Mouse (Mus musculus) right cerebral cortex, adult 2 months (tissue): ENCODE results near the gene Zswim3.
A peak's percentile ranks its signal among the peaks of the same experiment; 100 is the strongest.
"Not testable (repeated sequence)": the region's sequence is repeated elsewhere in the genome, so short reads cannot be mapped to it uniquely, and the experiment has no call there.

ENCODE experiments used
- DNase-seq, 2 experiments: peaks; one replicate each; pipeline ENCODE4 v3.0.0; 2021 to 2022; ENCODE audit warnings: low spot score in 2 of 2

The Zswim3 gene

GRCm38 (mm10) chr2:164855572-164855971, 50.7 kb downstream of the Zswim3 start:
- not testable (repeated sequence) for DNase-seq

DNA sequence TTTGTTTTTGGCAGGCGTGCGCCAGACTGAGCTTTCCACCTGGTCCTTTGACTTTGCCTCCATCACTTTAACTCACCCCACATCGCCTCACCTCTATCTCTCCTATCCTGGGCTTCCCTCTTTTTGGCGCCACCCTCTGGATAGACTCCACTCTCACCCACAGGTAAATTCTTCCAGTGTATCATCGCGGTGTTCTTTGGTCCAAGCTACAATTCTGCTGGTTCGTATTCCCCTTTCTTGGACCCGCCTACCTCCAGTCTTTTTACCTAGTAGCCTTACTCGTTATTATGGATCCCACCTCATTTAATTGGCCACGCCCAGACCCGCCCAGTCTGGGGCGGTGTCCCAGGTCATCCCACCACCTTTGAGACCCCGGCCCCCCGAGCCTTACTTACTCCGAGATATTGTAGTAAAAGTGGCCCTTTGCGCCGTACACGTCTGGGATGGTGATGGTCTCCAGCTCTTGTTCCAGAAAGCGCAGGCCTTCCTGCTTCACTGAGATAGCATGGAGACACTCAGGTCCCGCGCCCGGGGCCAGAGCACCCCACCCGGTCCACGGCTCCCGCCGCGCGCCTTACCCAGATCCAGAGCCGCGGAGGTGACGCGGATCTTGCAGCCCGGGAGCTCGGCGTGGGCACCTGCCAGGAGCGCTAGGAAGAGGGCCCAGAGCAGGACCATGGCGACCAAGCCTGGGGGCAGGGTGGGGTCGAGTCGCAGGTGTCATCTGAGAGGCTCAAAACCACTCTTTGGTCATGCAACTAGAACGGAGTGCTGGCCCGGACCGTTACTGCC, 51.6 kb downstream of the Zswim3 start:
- no peak for DNase-seq

GRCm38 (mm10) chr2:164857101-164857821, 52.4 kb downstream of the Zswim3 start, which contains the start of gene Pltp:
Gene Pltp (minus strand): TSS chr2:164857711.
- peak in 1 of 2 experiments; percentile 39 for DNase-seq

- DNase-seq, result no peak
Measured at GRCm38 (mm10) chr2:164857842-164858553, 53.1 kb downstream of the Zswim3 start.

DNA sequence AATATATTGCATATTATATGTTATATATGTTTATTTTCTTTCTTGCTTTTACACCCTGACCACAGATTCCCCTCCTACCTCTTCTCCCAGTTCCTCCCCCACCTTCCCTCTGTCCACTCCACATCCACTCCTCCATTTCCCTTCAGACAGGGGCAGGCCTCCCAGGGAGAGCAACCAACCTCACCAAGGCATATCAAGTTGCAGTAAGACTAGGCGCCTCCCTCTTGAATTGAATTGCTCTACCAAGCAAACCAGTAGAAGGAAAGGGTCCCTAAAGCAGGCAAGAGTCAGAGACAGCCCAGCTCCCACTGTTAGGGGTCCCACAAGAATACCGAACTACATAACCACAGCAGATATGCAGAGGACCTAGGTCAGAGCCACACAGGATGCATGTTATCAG, 54.3 kb downstream of the Zswim3 start:
- DNase-seq, result no peak

DNA sequence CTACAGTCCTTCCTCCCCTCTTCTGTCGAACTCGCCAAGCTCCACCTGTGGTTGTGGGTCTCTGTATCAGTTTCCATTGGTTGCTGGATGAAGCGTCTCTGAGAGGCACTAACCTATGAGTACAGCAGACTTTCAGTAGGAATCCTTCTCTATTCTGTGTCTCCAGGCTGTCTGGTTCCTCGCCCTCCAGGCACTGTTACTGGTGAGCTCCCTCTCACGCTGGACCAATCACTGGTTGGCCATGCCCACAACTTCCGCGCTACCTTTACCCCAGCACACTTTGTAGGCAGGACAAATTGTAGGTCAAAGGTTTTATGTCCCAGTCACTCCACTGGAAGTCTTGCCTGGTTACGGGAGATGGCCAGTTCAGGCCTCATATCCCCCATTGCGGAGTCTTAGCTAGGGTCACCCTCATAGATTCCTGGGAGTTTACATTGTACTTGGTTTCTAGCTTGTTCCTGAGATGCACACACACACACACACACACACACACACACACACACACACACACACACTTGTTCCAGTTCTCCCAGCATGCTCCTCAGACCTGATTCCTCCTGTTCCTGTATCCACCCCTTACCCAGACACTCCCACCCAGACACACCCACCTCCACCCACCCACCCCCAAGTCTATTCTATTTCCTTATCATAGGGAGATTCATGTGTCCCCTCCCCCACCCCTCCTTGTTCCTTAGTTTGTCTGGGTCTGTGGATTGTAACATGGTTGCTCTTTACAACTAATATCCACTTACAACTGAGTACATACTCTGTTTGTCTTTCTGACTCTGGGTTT, 54.9 kb downstream of the Zswim3 start:
- no peak for DNase-seq

GRCm38 (mm10) chr2:164861094-164861493, 56.2 kb downstream of the Zswim3 start:
- no peak for DNase-seq

GRCm38 (mm10) chr2:164862179-164862861, 57.4 kb downstream of the Zswim3 start:
- DNase-seq, result no peak

DNA sequence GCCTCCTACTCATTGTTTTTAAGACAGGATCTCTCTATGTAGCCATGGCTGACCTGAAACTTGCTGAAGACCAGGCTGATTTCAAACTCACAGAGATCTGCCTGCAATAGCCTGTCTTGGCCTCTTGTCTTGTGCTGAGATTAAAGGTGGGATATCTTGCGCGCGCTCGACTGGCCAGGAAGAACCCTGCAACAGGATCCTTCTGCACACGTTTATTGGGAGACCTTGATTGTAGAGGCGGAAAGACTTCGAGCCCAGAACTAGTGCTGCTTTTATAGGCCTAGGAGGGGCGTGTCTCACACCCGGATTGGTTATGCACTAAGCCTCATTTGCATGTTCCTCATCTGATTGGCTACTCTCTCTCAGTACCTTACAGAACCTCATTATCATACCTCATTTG, 58.5 kb downstream of the Zswim3 start:
- not testable (repeated sequence) for DNase-seq

DNA sequence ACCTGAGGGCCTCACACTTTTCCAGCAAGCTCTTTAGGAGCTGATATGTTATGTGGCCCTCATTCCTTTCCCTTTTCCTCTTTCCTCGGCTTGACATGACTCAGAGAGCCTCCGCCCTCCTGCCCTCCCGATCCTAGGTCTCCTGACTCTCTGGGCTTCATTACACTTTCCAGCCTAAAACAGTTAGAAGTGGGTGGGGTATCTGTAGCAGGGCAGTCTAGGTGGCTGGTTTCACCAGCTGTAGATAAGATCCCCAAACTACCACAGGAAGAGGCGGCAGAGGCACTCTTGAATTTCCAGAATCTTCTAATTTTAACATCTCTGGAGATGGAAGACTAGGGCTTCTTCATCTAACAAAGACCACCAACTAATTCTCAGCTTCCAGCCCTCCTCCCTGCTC, 59.7 kb downstream of the Zswim3 start:
- no peak for DNase-seq

DNA sequence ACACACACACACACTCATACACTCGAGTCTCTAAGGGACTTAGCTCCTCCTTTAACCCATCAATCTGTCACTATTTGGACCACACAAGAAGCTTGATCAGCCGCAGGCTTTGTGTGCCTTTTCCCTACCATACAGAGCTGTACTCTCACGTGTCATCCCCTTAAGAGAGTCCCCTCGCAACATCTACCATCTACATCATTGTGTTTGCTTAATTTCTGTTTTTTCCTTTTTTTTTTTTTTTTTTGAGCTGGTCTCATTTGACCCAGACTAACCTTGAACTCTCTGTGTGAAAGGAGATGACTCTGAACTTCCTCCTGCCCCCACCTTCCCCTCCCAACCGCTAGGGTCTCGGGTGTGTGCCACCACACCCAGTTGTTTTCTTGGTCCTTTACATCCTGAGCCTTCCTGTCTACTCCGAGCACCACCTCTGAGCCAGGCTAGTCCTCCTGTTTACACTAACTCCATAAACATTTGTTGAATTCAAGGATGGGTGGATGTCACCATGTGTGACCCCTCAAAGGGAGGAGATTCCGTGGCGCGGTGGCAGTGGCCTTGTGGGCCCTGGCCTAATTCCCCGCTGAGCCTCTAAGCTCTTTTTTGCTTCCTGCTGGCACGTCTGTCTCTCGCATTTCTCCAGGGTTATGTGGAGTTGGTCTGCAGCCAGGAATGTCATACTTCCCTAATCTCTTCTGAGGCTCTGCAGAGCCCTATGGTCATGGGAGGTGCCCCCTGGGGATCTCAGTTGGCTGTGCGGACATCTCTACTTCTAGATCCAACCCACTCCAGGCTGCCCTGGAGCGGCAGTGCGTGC, 62.0 kb downstream of the Zswim3 start:
- DNase-seq, result no peak

DNA sequence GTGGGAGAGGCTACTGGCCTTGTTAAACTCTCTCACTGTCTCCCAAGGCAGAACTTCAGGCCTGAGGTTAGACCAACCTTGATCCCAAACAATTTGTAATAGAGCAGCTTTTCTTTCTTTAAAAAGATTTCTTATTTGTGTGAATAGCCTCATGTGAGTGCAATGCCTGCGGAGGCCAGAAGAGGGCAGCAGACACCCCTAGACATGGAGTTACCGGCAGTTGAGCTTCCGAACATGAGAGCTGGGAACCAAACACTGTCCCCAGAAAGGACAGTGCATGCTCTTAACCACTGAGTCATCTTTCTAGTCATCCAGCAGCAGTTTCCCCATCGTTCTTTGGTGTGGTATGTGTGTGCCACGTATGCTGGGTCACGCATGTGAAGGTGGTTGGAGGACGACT, 62.7 kb downstream of the Zswim3 start:
- no peak for DNase-seq

DNA sequence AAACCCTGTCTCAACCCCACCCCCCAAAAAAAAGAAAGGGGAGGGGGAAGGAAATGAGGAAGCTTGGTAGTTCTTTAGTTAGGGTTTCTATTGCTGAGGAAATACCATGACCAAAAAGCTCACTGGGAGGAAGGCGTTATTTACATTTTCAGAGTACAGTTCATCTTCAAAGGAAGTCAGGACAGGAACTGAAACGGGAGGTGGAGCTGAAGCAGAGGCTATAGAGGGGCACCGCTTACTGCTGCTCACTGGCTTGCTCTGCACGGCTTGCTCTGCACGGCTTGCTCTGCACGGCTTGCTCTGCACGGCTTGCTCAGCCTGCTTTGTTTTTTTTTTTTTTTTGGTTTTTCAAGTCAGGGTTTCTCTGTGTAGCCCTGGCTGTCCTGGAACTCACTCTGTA, 63.6 kb downstream of the Zswim3 start:
- DNase-seq, result no peak
